Mouse (Mus musculus): ENCODE results near the gene Ascl2. TPM values are rescaled to one million over a fixed set of nuclear protein-coding genes. Genes with fewer than 3 reads are reported as not detected.

Gene Ascl2
- polyA plus RNA-seq, 1 experiment: 1.2 TPM

DNA sequence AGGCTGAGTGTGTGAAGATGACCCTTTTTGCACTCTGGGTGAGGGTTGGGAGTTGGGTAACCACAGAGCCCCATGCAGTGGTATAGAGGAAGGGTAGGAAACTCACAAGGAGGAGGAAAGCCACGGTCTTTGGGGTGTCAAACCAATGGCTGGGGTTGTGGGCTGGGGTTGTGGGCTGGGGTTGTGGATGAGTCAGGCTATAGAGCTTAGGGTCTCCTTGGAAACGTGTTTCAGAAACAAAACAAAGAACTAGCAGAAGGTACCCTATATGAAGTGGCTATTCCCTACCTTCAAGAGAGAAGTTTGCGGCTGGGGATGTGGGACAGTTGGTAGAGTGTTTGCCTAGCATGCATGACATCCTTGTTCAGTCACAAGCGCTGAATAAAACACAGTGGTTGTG is 40.9 kb upstream of the Ascl2 start:
- no peak for DNase-seq
- H3K4me3 ChIP-seq (replicated peaks; ENCODE audit: extremely low read depth, low read depth, low read length): no peak overlapping the region
- WGBS: 74% methylated on average over 4 of the region's 4 CpGs
- no peak for TF ChIP-seq CTCF (IDR thresholded peaks at IDR 0.05; ENCODE audit: insufficient read depth, low read length)
- TF ChIP-seq POLR2A (IDR thresholded peaks at IDR 0.05; ENCODE audit: borderline replicate concordance, extremely low read depth, low read depth, low read length): no peak
- H3K4me1 ChIP-seq (ENCODE audit: control insufficient read depth, insufficient read depth, low read length): peaks cover 30% of the 10 kb centered on the region

- TF ChIP-seq CTCF (IDR thresholded peaks at IDR 0.05; ENCODE audit: insufficient read depth, low read length) (no peak), POLR2A (IDR thresholded peaks at IDR 0.05; ENCODE audit: borderline replicate concordance, extremely low read depth, low read depth, low read length) (0 out of 2 replicates have a peak, but pooled peaks have one; percentile 17)
- no peak for DNase-seq
- H3K4me3 ChIP-seq (replicated peaks; ENCODE audit: extremely low read depth, low read depth, low read length): no peak overlapping the region
- WGBS: 18% methylated on average over 4 of the region's 4 CpGs
- H3K4me1 ChIP-seq (ENCODE audit: control insufficient read depth, insufficient read depth, low read length): peaks cover 28% of the 10 kb centered on the region
Observed at GRCm38 (mm10) chr7:143008996-143009665, 40.1 kb upstream of the Ascl2 start.

GRCm38 (mm10) chr7:143008370-143008926 is 39.4 kb upstream of the Ascl2 start:
- TF ChIP-seq POLR2A (IDR thresholded peaks at IDR 0.05; ENCODE audit: borderline replicate concordance, extremely low read depth, low read depth, low read length) (no peak), CTCF (IDR thresholded peaks at IDR 0.05; ENCODE audit: insufficient read depth, low read length) (0 out of 2 replicates have a peak, but pooled peaks have one; percentile 20)
- Histone ChIP-seq H3K4me3 (replicated peaks; ENCODE audit: extremely low read depth, low read depth, low read length) (peak overlapping the region; percentile 1), H3K4me1 (ENCODE audit: control insufficient read depth, insufficient read depth, low read length) (peaks cover 23% of the 10 kb centered on the region)
- no peak for DNase-seq
- 16% methylated on average over 8 of the region's 8 CpGs for WGBS

GRCm38 (mm10) chr7:143007599-143008369 is 38.7 kb upstream of the Ascl2 start:
- H3K4me3 ChIP-seq (replicated peaks; ENCODE audit: extremely low read depth, low read depth, low read length): peak overlapping the region; percentile 1
- WGBS: 31% methylated on average over 17 of the region's 17 CpGs
- DNase-seq: peak; percentile 93
- peaks cover 23% of the 10 kb centered on the region for H3K4me1 ChIP-seq (ENCODE audit: control insufficient read depth, insufficient read depth, low read length)
- TF ChIP-seq CTCF (IDR thresholded peaks at IDR 0.05; ENCODE audit: insufficient read depth, low read length) (peak; percentile 93), POLR2A (IDR thresholded peaks at IDR 0.05; ENCODE audit: borderline replicate concordance, extremely low read depth, low read depth, low read length) (no peak)

DNA sequence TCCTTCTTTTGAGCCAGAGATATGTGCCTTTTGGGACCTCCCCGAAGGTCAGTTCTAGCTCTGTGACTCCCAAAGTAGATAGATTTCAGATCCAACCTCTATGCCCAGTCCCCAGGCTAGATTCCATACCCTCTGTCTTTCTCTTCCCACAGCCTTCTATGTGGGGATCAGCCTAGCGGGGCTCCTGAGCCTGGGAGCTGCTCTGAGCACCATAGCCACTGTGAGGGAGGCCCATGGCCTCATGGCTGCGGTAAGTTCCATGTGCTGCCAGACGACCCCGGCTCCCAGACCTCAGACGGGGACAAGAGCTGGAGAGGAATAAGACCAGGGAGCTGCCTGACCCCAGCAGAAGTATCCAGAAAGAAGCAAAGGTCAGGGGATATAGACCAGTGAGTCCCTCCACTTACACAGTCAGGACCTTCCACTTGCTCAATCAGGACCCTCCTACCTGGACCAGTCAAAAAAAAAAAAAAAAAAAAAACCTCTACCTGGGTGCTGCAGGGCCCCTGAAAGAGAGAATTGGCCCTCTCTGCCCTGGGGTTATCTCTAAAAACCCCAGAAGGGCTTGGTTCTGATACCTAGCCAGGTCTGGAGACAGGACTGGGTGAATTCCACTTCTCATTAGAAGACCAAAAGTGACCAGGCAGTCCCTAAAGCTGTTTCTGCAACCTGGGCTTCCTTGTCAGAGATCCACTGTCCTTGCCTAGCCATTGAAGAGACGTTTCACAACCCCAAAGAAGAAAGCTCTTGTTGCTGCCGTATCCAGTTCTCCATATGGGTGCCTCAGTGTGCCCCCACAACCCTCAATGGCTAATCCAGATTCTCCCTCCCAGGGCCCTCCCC is 37.9 kb upstream of the Ascl2 start:
- DNase-seq: no peak
- WGBS: 82% methylated on average over 8 of the region's 8 CpGs
- H3K4me3 ChIP-seq (replicated peaks; ENCODE audit: extremely low read depth, low read depth, low read length): no peak overlapping the region

DNA sequence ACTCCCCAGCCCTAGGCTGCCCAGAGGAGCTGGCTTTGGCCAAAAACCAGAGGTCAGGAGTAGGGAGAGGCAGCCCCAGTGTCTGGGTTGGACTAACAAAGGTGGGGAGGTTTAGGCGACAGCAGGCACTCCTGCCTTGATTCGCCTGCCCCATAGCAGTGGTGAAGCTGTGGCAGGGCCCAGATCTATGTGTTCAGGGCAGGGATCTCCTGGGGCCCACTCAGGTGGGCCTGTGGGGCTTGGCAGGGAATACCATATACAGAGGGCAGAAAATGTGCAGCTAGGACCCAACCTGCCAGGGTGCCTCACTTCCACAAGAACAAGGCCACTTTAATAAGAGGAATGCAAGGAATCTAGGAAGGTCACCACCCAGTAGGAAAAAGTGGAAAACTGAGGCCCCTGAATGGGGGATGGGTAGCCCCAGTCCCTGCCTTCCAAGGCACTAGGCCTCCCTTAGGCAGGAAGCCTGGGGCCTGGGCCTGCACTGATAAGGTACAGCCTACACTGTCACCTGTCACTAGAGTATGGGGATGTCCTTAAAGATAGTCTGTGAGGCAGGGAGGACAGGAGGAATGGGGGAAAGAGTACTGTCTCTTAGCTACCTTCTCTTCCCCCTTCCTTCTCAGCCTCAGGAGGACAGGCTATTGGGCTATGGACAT is 37.2 kb upstream of the Ascl2 start:
- WGBS: 75% methylated on average over 2 of the region's 2 CpGs
- Histone ChIP-seq H3K4me3 (replicated peaks; ENCODE audit: extremely low read depth, low read depth, low read length) (peak overlapping the region; percentile 27), H3K4me1 (ENCODE audit: control insufficient read depth, insufficient read depth, low read length) (peaks cover 23% of the 10 kb centered on the region)
- TF ChIP-seq POLR2A (IDR thresholded peaks at IDR 0.05; ENCODE audit: borderline replicate concordance, extremely low read depth, low read depth, low read length) (no peak), CTCF (IDR thresholded peaks at IDR 0.05; ENCODE audit: insufficient read depth, low read length) (no peak)
- no peak for DNase-seq

More for the DNA sequence above, 37.9 kb upstream of the Ascl2 start:
- TF ChIP-seq CTCF (IDR thresholded peaks at IDR 0.05; ENCODE audit: insufficient read depth, low read length) (no peak), POLR2A (IDR thresholded peaks at IDR 0.05; ENCODE audit: borderline replicate concordance, extremely low read depth, low read depth, low read length) (no peak)
- peaks cover 23% of the 10 kb centered on the region for H3K4me1 ChIP-seq (ENCODE audit: control insufficient read depth, insufficient read depth, low read length)

GRCm38 (mm10) chr7:143005344-143006096 is 36.5 kb upstream of the Ascl2 start:
- DNase-seq: no peak
- Histone ChIP-seq H3K4me3 (replicated peaks; ENCODE audit: extremely low read depth, low read depth, low read length) (peak overlapping the region; percentile 34), H3K4me1 (ENCODE audit: control insufficient read depth, insufficient read depth, low read length) (peaks cover 23% of the 10 kb centered on the region)
- TF ChIP-seq POLR2A (IDR thresholded peaks at IDR 0.05; ENCODE audit: borderline replicate concordance, extremely low read depth, low read depth, low read length) (peak; percentile 20; the same call in 1 of the 2 replicates), CTCF (IDR thresholded peaks at IDR 0.05; ENCODE audit: insufficient read depth, low read length) (no peak)
- 74% methylated on average over 6 of the region's 6 CpGs for WGBS

DNA sequence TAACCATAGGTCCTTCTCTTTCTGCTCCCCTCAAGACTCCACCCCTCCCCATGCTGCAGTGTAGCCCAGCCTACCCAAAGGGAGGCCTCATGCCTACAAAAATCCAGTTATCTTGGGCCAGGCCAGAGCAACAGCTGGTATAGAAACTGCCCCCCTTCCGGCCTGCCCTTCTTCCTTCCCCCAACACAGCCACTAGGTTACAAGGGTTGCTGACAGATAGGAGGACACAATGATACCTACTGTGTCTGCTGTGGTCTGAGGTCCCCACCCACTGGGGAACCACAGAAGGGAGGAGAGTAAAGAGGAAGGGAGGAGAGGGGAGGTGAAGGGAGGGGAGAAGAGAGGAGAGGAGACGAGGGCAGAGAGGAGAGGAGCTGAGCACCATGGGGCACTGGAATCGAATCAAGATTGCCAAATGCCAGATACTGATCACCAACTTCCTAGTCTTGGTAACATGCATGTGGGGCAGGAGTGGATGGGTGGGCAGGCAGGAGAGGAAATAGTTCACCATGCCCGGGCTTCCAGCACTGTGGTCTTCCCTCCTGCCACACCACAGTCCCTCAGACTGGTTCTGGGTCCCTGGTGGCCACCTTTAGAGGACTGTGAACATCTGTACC is 35.8 kb upstream of the Ascl2 start, which contains the start of gene Tspan32:
Gene Tspan32 (plus strand): TSS at position 320 of the 617 bp plus-strand sequence.
- no peak for DNase-seq
- 64% methylated on average over 4 of the region's 4 CpGs for WGBS
- Histone ChIP-seq H3K4me3 (replicated peaks; ENCODE audit: extremely low read depth, low read depth, low read length) (peak within 1 kb of the TSS; percentile 34), H3K4me1 (ENCODE audit: control insufficient read depth, insufficient read depth, low read length) (peaks cover 20% of the 10 kb centered on the region)
- TF ChIP-seq CTCF (IDR thresholded peaks at IDR 0.05; ENCODE audit: insufficient read depth, low read length) (no peak), POLR2A (IDR thresholded peaks at IDR 0.05; ENCODE audit: borderline replicate concordance, extremely low read depth, low read depth, low read length) (no peak)

Data from lung, adult 2 months (tissue).